In genomic region chr10:110782655-110783054, GRCm38 (mm10) we compare ENCODE assay signal across 12 mouse cellular contexts. TPM values are rescaled to one million over a fixed set of nuclear protein-coding genes. Genes with fewer than 3 reads are reported as not detected.
DNase-seq lines count a peak whose midpoint lies in the region; ATAC-seq and TF ChIP-seq lines count a peak whose summit lies in the region.
"Had no signal": no experiment of that assay in that cellular context is flagged by ENCODE, and none has a peak within 500 bp of the region (broad histone marks: within the 10 kb centered on the region; RNA-seq: fewer than 3 reads in every experiment).

No protein-coding gene starts in this region.

- TF ChIP-seq CTCF in cerebellum, adult 2 months (IDR thresholded peaks at IDR 0.05; ENCODE audit: borderline replicate concordance, insufficient read depth, low read depth, low read length): no peak
- TF ChIP-seq CTCF in thymus, adult 2 months (IDR thresholded peaks at IDR 0.05; ENCODE audit: borderline replicate concordance, control insufficient read depth, extremely low read depth, insufficient read depth, low read length, poor library complexity): no peak

- peak; percentile 46 to 49 for DNase-seq in cerebellum, postnatal 10 days
- DNase-seq in cerebellum, adult 2 months: no peak
- DNase-seq in kidney, adult 11 months: no peak
- peak; percentile 18 for DNase-seq in thymus, postnatal 4 days
- no peak for DNase-seq in thymus, adult 2 months
- DNase-seq in gastrocnemius, postnatal 14 days: no peak
- no peak for DNase-seq in left cerebral cortex, postnatal 36 days (ENCODE audit: low spot score in 2 of 2)
- DNase-seq: adrenal gland, postnatal 10 days; cerebellum, adult 8-10 months had no signal

- no peaks in the 10 kb centered on the region for H3K9me3 ChIP-seq in kidney, embryonic 14.5 days (ENCODE audit: control insufficient read depth, low read length)
- H3K9me3 ChIP-seq: stomach, embryonic 15.5 days had no signal

- peaks cover 72% of the 10 kb centered on the region for H3K36me3 ChIP-seq in kidney, embryonic 14.5 days (ENCODE audit: control insufficient read depth, insufficient read depth, low read length)
- peaks cover 46% of the 10 kb centered on the region for H3K36me3 ChIP-seq in thymus, adult 2 months (ENCODE audit: control insufficient read depth, insufficient read depth, low read length)

- WGBS in cerebellum, adult 2 months: 80% methylated on average over 10 of the region's 10 CpGs
- WGBS in kidney, embryonic 14.5 days: 79% methylated on average over 10 of the region's 10 CpGs
- WGBS in thymus, adult 2 months: 97% methylated on average over 10 of the region's 10 CpGs

- no peak overlapping the region for H3K9ac ChIP-seq in kidney, embryonic 14.5 days (ENCODE audit: low read depth, low read length)
- H3K9ac ChIP-seq: stomach, embryonic 15.5 days had no signal

- no peaks in the 10 kb centered on the region for H3K4me1 ChIP-seq in cerebellum, adult 2 months (ENCODE audit: control insufficient read depth, insufficient read depth, low read length)
- no peaks in the 10 kb centered on the region for H3K4me1 ChIP-seq in kidney, embryonic 14.5 days (ENCODE audit: control insufficient read depth, insufficient read depth, low read length)
- no peaks in the 10 kb centered on the region for H3K4me1 ChIP-seq in thymus, adult 2 months (replicated peaks; ENCODE audit: control insufficient read depth, insufficient read depth, low read length)
- H3K4me1 ChIP-seq: stomach, embryonic 15.5 days had no signal

- 0 out of 2 replicates have a peak, but pooled peaks have one; percentile 21 for ATAC-seq in kidney, embryonic 14.5 days (ENCODE audit: low FRiP score, low TSS enrichment)

- H3K27ac ChIP-seq in cerebellum, adult 2 months (ENCODE audit: insufficient read depth, low read length): no peak overlapping the region
- no peak overlapping the region for H3K27ac ChIP-seq in kidney, embryonic 14.5 days (ENCODE audit: low read depth, low read length)
- H3K27ac ChIP-seq in thymus, adult 2 months (ENCODE audit: control insufficient read depth, insufficient read depth, low read length): no peak overlapping the region
- H3K27ac ChIP-seq: macrophage; stomach, embryonic 15.5 days had no signal

- no peaks in the 10 kb centered on the region for H3K27me3 ChIP-seq in cerebellum, adult 2 months (ENCODE audit: control insufficient read depth, insufficient read depth, low read length)
- H3K27me3 ChIP-seq in kidney, embryonic 14.5 days (ENCODE audit: control insufficient read depth, insufficient read depth, low read length): no peaks in the 10 kb centered on the region
- no peaks in the 10 kb centered on the region for H3K27me3 ChIP-seq in thymus, adult 2 months (ENCODE audit: control insufficient read depth, insufficient read depth, low read length)
- H3K27me3 ChIP-seq: stomach, embryonic 15.5 days had no signal

- H3K4me2 ChIP-seq in kidney, embryonic 14.5 days (replicated peaks; ENCODE audit: low read depth, low read length): no peak overlapping the region
- H3K4me2 ChIP-seq: stomach, embryonic 15.5 days had no signal

- intact Hi-C loops in gastrocnemius, postnatal 14 days (cut with DNase I; ENCODE audit: low total_unique reads): no loop called here
- intact Hi-C loops in left cerebral cortex, postnatal 36 days (cut with DNase I): no loop called here

- no peak overlapping the region for H3K4me3 ChIP-seq in cerebellum, adult 2 months (replicated peaks; ENCODE audit: insufficient read depth, low read depth, low read length)
- no peak overlapping the region for H3K4me3 ChIP-seq in kidney, embryonic 14.5 days (ENCODE audit: low read length)
- H3K4me3 ChIP-seq in thymus, adult 2 months (ENCODE audit: control insufficient read depth, insufficient read depth, low read length): no peak overlapping the region
- H3K4me3 ChIP-seq: stomach, embryonic 15.5 days had no signal

- TF ChIP-seq POLR2A in cerebellum, adult 2 months (IDR thresholded peaks at IDR 0.05; ENCODE audit: borderline replicate concordance, insufficient read depth, low read length): no peak
- TF ChIP-seq POLR2A in thymus, adult 2 months (IDR thresholded peaks at IDR 0.05; ENCODE audit: control insufficient read depth, extremely low read depth, insufficient read depth, low read length, poor library complexity): no peak

RNA-seq across cellular contexts. Expression of gene E2f7, which starts 37.4 kb away (rescaled TPM):
- 0.38 and 0.43 TPM in 2 replicates for polyA plus RNA-seq in cerebellum, adult 2 months (2012; rRNA removed)
- polyA plus RNA-seq in kidney, embryonic 14.5 days (2014; fragmentation: Nextera tagmentation; extraction: Ambion mirVana): 23.6 and 32.4 TPM in 2 replicates
- polyA plus RNA-seq in thymus, adult 2 months (2012; rRNA removed): 3.9 and 9.8 TPM in 2 replicates
- total RNA-seq in gastrocnemius, postnatal 14 days (2021): 1 to 10 TPM; 2.2 to 2.3 TPM
- total RNA-seq in left cerebral cortex, postnatal 36 days (2021): 1 to 10 TPM in 1 of 2 experiments, under 1 TPM in 1; 0.99 to 1.5 TPM

Comparison
In these comparisons a context has a peak if more than half of its experiments do, and no peak if none do; other contexts are left out.
1. DNase-seq: peak in cerebellum, postnatal 10 days (2 of 2) and thymus, postnatal 4 days (single experiment); none in cerebellum, adult 2 months (0 of 2), kidney, adult 11 months (single experiment), thymus, adult 2 months (single experiment), gastrocnemius, postnatal 14 days (single experiment) and left cerebral cortex, postnatal 36 days (0 of 2).